Mouse (Mus musculus) CH12.LX (cell line): Measurements from ENCODE around the gene Cadm1. TPM values are rescaled to one million over a fixed set of nuclear protein-coding genes. Genes with fewer than 3 reads are reported as not detected.

ENCODE experiments used
- DNase-seq: peaks from one replicate; pipeline ENCODE4 v3.0.0-alpha.2; 2013; ENCODE audit errors: extremely low read depth
- H3K27ac ChIP-seq: 2 replicates; pipeline ENCODE4 v1.5.1; 2012; ENCODE audit warnings: low read depth, mild to moderate bottlenecking, control low read depth, moderate library complexity; ENCODE audit not compliant: insufficient read depth
- H3K27me3 ChIP-seq: replicated peaks from 2 replicates; pipeline ENCODE3; 2012; ENCODE audit warnings: inconsistent platforms
- H3K36me3 ChIP-seq, 2 experiments: replicated peaks in 1 of 2; 2 replicates each; pipeline versions ENCODE3 to v1.6.1; 2012; ENCODE audit warnings: inconsistent platforms in 1 of 2, low read length in 1 of 2, mild to moderate bottlenecking in 1 of 2, mixed read lengths in 1 of 2, moderate library complexity in 1 of 2; ENCODE audit not compliant: control insufficient read depth in 1 of 2, insufficient read depth in 1 of 2
- H3K4me1 ChIP-seq, 2 experiments: 2 replicates each; pipeline ENCODE4 v1.6.1; 2012; ENCODE audit warnings: inconsistent platforms in 1 of 2, moderate library complexity in 1 of 2; ENCODE audit not compliant: insufficient read depth in 2 of 2, control insufficient read depth in 1 of 2
- H3K4me2 ChIP-seq: 2 replicates; pipeline ENCODE4 v1.6.1; 2012; ENCODE audit warnings: low read depth, mild to moderate bottlenecking, control low read depth; ENCODE audit not compliant: poor library complexity, insufficient read depth, severe bottlenecking
- H3K4me3 ChIP-seq, 3 experiments: fragments of 150-350 bp in 1 of 3; sonication (generic) in 1 of 3; replicated peaks in 1 of 3; 2 replicates each; pipeline versions ENCODE3 to v1.5.1; 2011 to 2012; ENCODE audit warnings: low read depth in 2 of 3, low read length in 2 of 3, mild to moderate bottlenecking in 2 of 3, moderate library complexity in 2 of 3, control low read depth in 1 of 3, improper control_type of control experiment in 1 of 3, inconsistent platforms in 1 of 3, mixed read lengths in 1 of 3; ENCODE audit not compliant: poor library complexity in 1 of 3
- H3K79me2 ChIP-seq: replicated peaks from 2 replicates; pipeline ENCODE4 v1.6.1; 2012; ENCODE audit warnings: mild to moderate bottlenecking, moderate library complexity; ENCODE audit not compliant: control insufficient read depth, poor library complexity, insufficient read depth, severe bottlenecking; ENCODE audit errors: extremely low read depth
- H3K9ac ChIP-seq: 2 replicates; pipeline ENCODE4 v1.6.1; 2012; ENCODE audit warnings: low read depth, mild to moderate bottlenecking, control low read depth, moderate library complexity; ENCODE audit not compliant: insufficient read depth
- H3K9me3 ChIP-seq: replicated peaks from 2 replicates; pipeline ENCODE3; 2012; ENCODE audit warnings: low read length, inconsistent platforms, mixed read lengths
- BHLHE40 ChIP-seq: IDR thresholded peaks from 2 replicates; pipeline ENCODE4 v1.6.1; 2011; ENCODE audit warnings: mild to moderate bottlenecking, low read depth, low read length, improper control_type of control experiment
- CHD2 ChIP-seq: IDR thresholded peaks from 2 replicates; pipeline ENCODE4 v1.6.1; 2011; ENCODE audit warnings: low read length, improper control_type of control experiment
- CTCF ChIP-seq, 2 experiments: IDR thresholded peaks in 1 of 2; conservative IDR thresholded peaks in 1 of 2; 2 replicates each; pipeline ENCODE4 v1.5.1; 2011 to 2012; ENCODE audit warnings: low read depth in 2 of 2, low read length in 2 of 2, improper control_type of control experiment in 1 of 2, inconsistent platforms in 1 of 2, mild to moderate bottlenecking in 1 of 2, moderate library complexity in 1 of 2
- E2F4 ChIP-seq: IDR thresholded peaks from 2 replicates; pipeline ENCODE4 v1.6.1; 2011; ENCODE audit warnings: low read depth, low read length, improper control_type of control experiment; ENCODE audit not compliant: insufficient replicate concordance
- EP300 ChIP-seq: IDR thresholded peaks from 2 replicates; pipeline ENCODE4 v1.6.1; 2011; ENCODE audit warnings: low read length, improper control_type of control experiment
- ETS1 ChIP-seq: conservative IDR thresholded peaks from 2 replicates; pipeline ENCODE4 v1.6.1; 2012; ENCODE audit warnings: low read depth, mild to moderate bottlenecking, inconsistent platforms, low read length, improper control_type of control experiment, moderate library complexity
- HCFC1 ChIP-seq: IDR thresholded peaks from 2 replicates; pipeline ENCODE4 v1.6.1; 2012; ENCODE audit warnings: low read depth, mild to moderate bottlenecking, inconsistent platforms, low read length, improper control_type of control experiment
- JUN ChIP-seq: IDR thresholded peaks from 2 replicates; pipeline ENCODE4 v1.6.1; 2011; ENCODE audit warnings: low read depth, mild to moderate bottlenecking, low read length, improper control_type of control experiment, moderate library complexity; ENCODE audit not compliant: insufficient read depth
- JUND ChIP-seq: conservative IDR thresholded peaks from 2 replicates; pipeline ENCODE4 v1.6.1; 2011; ENCODE audit warnings: low read depth, low read length, improper control_type of control experiment
- KAT2A ChIP-seq: IDR thresholded peaks from 2 replicates; pipeline ENCODE4 v1.6.1; 2012; ENCODE audit warnings: low read length, improper control_type of control experiment, inconsistent platforms; ENCODE audit not compliant: insufficient replicate concordance
- MAX ChIP-seq: IDR thresholded peaks from 2 replicates; pipeline ENCODE4 v1.6.1; 2011; ENCODE audit warnings: low read length, improper control_type of control experiment
- MEF2A ChIP-seq: IDR thresholded peaks from 2 replicates; pipeline ENCODE4 v1.6.1; 2014; ENCODE audit warnings: low read depth, mild to moderate bottlenecking, inconsistent platforms, low read length, improper control_type of control experiment, borderline replicate concordance
- MYC ChIP-seq: IDR thresholded peaks from 2 replicates; pipeline ENCODE4 v1.6.1; 2011; ENCODE audit warnings: low read depth, mild to moderate bottlenecking, improper control_type of control experiment, low read length
- NELFE ChIP-seq: IDR thresholded peaks from 2 replicates; pipeline ENCODE4 v1.6.1; 2011; ENCODE audit warnings: low read depth, low read length, improper control_type of control experiment
- NRF1 ChIP-seq: IDR thresholded peaks from 2 replicates; pipeline ENCODE4 v1.6.1; 2014; ENCODE audit warnings: low read depth, mild to moderate bottlenecking, inconsistent platforms, low read length, improper control_type of control experiment, moderate library complexity
- PAX5 ChIP-seq: IDR thresholded peaks from 2 replicates; pipeline ENCODE4 v1.6.1; 2012; ENCODE audit warnings: low read length, inconsistent platforms, mixed read lengths
- POLR2A ChIP-seq: IDR thresholded peaks from 2 replicates; pipeline ENCODE4 v1.6.1; 2011; ENCODE audit warnings: low read depth, mild to moderate bottlenecking, improper control_type of control experiment, low read length
- RAD21 ChIP-seq: IDR thresholded peaks from 2 replicates; pipeline ENCODE4 v1.6.1; 2011; ENCODE audit warnings: low read depth, mild to moderate bottlenecking, low read length, improper control_type of control experiment, moderate library complexity
- SMC3 ChIP-seq: IDR thresholded peaks from 2 replicates; pipeline ENCODE4 v1.6.1; 2011; ENCODE audit warnings: low read depth, low read length, improper control_type of control experiment
- TCF12 ChIP-seq: IDR thresholded peaks from 2 replicates; pipeline ENCODE4 v1.6.1; 2014; ENCODE audit warnings: low read depth, mild to moderate bottlenecking, inconsistent platforms, low read length, improper control_type of control experiment
- UBTF ChIP-seq: IDR thresholded peaks from 2 replicates; pipeline ENCODE4 v1.6.1; 2012; ENCODE audit warnings: low read depth, mild to moderate bottlenecking, inconsistent platforms, low read length, improper control_type of control experiment, moderate library complexity
- USF1 ChIP-seq: IDR thresholded peaks from 2 replicates; pipeline ENCODE4 v1.6.1; 2014; ENCODE audit warnings: low read depth, mild to moderate bottlenecking, inconsistent platforms, low read length, improper control_type of control experiment
- USF2 ChIP-seq: conservative IDR thresholded peaks from 2 replicates; pipeline ENCODE4 v1.6.1; 2011; ENCODE audit warnings: low read depth, low read length, improper control_type of control experiment
- ZKSCAN1 ChIP-seq: IDR thresholded peaks from 2 replicates; pipeline ENCODE4 v1.6.1; 2012; ENCODE audit warnings: low read depth, inconsistent platforms, low read length, improper control_type of control experiment, borderline replicate concordance
- ZNF384 ChIP-seq: IDR thresholded peaks from 2 replicates; pipeline ENCODE4 v1.6.1; 2012; ENCODE audit warnings: low read depth, low read length, improper control_type of control experiment, inconsistent platforms
- dilution Hi-C: fragments of 300-500 bp; cut with MboI; formaldehyde crosslinking; loops from 2 replicates; pipeline ENCODE4 v1.14.3; 2020; ENCODE audit warnings: low sequenced_read_pairs; ENCODE audit not compliant: extremely low pct_unique_long_range_greater_than_20kb, extremely low pct_ligation_motif_present
- in situ Hi-C: fragments of 300-500 bp; cut with MboI; formaldehyde crosslinking; loops from 3 replicates; pipeline ENCODE4 v1.14.3; 2019; ENCODE audit warnings: low sequenced_read_pairs, low pct_ligation_motif_present, low pct_unique_long_range_greater_than_20kb, mixed read lengths
- polyA plus RNA-seq: library from polyadenylated mRNA; unstranded; fragments of >175 nt; gene quantifications from 2 replicates; pipeline ENCODE4 v1.2.1, GENCODE M21; 2012; ENCODE audit warnings: low read depth; ENCODE audit not compliant: insufficient read length
- total RNA-seq, 2 experiments: library from RNA; depleted of rRNA; stranded (reverse); fragments of 300-350 nt in 1 of 2; fragments of >200 nt in 1 of 2; gene quantifications; 2 replicates each; pipeline ENCODE4 v1.2.3; 2012 to 2014

Gene Cadm1
- total and polyA plus RNA-seq, 3 experiments = not detected

GRCm38 (mm10) chr9:47699026-47699425, 169.1 kb downstream of the Cadm1 start:
- in situ Hi-C loops (no loop called here), dilution Hi-C loops (no loop called here)
- Histone ChIP-seq H3K9me3 (peaks cover 37% of the 10 kb centered on the region), H3K4me2 (no peak overlapping the region), H3K4me1 (no peaks in the 10 kb centered on the region), H3K27me3 (no peaks in the 10 kb centered on the region), H3K9ac (no peak overlapping the region), H3K27ac (no peak overlapping the region), H3K36me3 (no peaks in the 10 kb centered on the region), H3K4me3 (no peak overlapping the region), H3K79me2 (no peaks in the 10 kb centered on the region)
- no peak for TF ChIP-seq NRF1
- peak; percentile 49 for TF ChIP-seq RAD21
- peak; percentile 66 for TF ChIP-seq SMC3
- no peak for TF ChIP-seq UBTF
- peak; percentile 58 to 68 for TF ChIP-seq CTCF (conservative IDR thresholded peaks at IDR 0.05 in 1 of 2, IDR thresholded peaks at IDR 0.05 in 1 of 2; ENCODE audit: low read depth in 2 of 2, low read length in 2 of 2)
- no peak for TF ChIP-seq POLR2A
- TF ChIP-seq E2F4 = no peak
- DNase-seq = peak; percentile 26

- Histone ChIP-seq H3K9me3 (peaks cover 34% of the 10 kb centered on the region), H3K79me2 (no peaks in the 10 kb centered on the region), H3K36me3 (no peaks in the 10 kb centered on the region), H3K27ac (no peak overlapping the region), H3K4me1 (no peaks in the 10 kb centered on the region), H3K4me2 (no peak overlapping the region), H3K4me3 (no peak overlapping the region), H3K27me3 (no peaks in the 10 kb centered on the region), H3K9ac (no peak overlapping the region)
- dilution Hi-C loops = no loop called here
- in situ Hi-C loops = loop anchor here (25.0 kb wide), 1 partner anchor 963 kb away; no protein-coding TSS in a partner anchor
- DNase-seq = no peak
- TF ChIP-seq NELFE = no peak
- no peak for TF ChIP-seq JUND
- no peak for TF ChIP-seq JUN
- no peak for TF ChIP-seq KAT2A
- no peak for TF ChIP-seq MYC
- TF ChIP-seq ZNF384 = no peak
- TF ChIP-seq USF1 = no peak
- no peak for TF ChIP-seq E2F4
- TF ChIP-seq ETS1 = no peak
- no peak for TF ChIP-seq MAX
- no peak for TF ChIP-seq CHD2
- no peak for TF ChIP-seq HCFC1
- TF ChIP-seq CTCF (conservative IDR thresholded peaks at IDR 0.05 in 1 of 2, IDR thresholded peaks at IDR 0.05 in 1 of 2; ENCODE audit: low read depth in 2 of 2, low read length in 2 of 2) = no peak
- no peak for TF ChIP-seq MEF2A
- TF ChIP-seq EP300 = no peak
- no peak for TF ChIP-seq BHLHE40
- TF ChIP-seq TCF12 = no peak
- TF ChIP-seq PAX5 = no peak
- no peak for TF ChIP-seq USF2
- no peak for TF ChIP-seq ZKSCAN1
Observed at GRCm38 (mm10) chr9:47700021-47700420, 170.0 kb downstream of the Cadm1 start.
